Mouse (Mus musculus): ENCODE measurements around the gene Psmb3. TPM values are rescaled to one million over a fixed set of nuclear protein-coding genes. Genes with fewer than 3 reads are reported as not detected.
"Not testable (repeated sequence)": the region's sequence is repeated elsewhere in the genome, so short reads cannot be mapped to it uniquely, and the experiment has no call there.

Gene Psmb3
- total and polyA plus RNA-seq, 3 experiments: 224 to 261 (median 239) TPM

DNA sequence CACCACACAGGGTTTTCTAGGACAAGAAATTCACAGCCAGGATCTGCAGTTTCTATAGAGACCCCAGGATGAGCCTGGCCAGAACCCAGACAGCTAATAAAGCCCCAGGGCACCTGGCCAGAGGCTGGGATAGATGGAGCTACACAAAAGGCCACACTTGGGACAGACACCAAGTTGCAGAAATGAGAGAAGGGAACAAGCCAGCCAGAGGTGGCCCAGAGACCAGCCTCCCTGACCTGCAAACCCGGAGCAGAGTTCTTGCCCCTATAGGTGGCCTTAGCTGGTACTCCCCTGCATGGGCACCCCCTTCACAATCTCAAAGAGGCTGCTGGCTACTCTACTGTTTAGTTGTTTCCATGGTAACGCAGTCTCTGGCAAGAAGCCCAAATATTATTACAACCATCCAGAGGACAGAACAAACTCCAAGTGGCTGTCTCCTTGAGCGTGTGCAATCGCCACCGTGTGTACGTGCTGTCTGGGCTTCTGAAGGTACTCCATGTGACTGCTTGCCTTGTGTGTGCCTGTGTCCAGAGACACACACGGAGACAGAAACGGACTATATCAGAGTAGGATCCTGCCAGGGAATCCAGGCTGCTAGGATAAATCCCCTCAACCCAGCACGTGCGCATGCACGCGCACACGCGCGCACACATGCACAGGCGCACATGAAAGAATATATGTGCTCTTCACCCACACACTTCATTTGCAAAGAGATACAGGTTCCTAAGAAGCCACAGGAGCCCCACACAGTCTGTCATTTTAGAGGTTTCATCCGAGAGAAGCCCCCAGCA is 8.1 kb upstream of the Psmb3 start:
- DNase-seq: no peak

DNA sequence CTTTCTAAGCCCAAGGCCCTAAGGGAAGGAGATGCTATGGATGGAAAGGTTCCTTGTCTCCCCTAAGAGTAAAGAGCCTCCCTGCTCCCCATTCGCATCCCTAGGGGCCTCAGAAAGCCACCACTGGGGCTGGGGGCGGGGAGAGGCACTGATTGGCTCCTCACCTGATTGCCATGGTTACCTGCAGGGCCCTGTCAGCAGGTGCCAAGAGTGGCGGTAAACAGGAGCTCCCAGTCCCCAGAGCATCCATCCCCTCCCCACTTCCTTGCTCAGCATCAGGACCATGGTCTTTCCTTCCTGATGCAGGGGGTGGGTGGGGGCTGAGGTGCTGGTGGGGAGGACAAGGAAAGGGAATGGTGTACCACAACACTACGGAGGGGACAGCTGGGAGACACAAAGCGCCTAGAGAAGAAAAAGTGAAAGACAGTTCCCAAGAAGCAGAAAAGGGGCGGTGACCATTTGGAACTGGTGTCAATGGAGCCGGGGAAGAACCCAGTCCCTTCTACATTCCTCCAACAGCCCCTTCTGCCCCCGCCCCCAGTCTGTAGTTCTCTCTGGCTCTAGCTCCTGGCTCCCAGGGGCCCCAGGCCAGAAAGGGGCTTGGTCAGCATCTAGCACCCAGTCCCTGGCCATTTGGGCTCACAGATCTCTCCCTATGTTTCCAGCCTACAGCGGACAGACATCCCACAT is 7.3 kb upstream of the Psmb3 start:
- DNase-seq: no peak

DNA sequence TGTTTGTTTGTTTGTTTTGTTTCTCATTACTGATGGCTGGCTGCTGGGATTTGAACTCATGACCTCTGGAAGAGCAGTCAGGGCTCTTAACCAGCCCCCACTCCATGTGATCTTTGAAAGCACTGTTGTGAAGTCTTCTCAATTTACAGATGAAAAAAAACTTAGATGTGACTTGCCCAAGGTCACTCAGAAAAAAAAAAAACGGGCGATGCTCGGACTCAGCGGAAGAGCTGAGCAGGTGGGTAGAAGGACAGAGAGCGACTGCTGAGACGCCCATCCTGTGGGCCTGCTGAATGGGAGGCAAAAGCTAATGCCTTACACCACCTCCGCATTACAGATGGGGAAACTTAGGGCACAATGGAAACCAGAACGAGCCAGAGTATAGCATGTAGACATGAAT is 6.5 kb upstream of the Psmb3 start:
- no peak for DNase-seq

DNA sequence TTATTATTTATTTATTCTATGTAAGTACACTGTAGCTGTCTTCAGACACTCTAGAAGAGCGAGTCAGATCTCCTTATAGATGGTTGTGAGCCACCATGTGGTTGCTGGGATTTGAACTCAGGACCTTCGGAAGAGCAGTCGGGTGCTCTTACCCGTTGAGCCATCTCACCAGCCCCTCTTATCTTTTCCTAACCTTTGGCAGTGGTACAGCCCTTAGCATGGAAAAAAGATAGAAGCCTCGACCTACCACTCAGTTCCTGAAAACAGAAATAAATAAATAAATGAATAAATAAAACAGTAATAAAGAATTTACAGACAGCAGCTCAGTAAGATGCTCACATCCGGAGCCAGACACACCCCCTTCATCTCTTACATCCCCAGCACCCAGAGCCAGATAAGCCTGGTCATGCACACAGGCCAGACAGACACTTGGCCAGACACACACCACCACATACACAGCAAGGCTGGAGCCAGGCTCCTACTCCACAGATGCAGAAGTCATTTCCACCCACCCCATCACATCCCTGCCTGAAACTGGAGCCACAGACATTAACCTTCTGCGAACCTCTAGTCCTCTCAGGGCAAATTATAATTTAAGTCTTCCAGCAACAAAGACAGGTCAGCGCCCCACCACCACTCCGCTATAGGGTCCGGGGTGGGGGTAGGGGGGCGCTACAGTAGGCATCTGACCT is 5.9 kb upstream of the Psmb3 start:
- DNase-seq: no peak

DNA sequence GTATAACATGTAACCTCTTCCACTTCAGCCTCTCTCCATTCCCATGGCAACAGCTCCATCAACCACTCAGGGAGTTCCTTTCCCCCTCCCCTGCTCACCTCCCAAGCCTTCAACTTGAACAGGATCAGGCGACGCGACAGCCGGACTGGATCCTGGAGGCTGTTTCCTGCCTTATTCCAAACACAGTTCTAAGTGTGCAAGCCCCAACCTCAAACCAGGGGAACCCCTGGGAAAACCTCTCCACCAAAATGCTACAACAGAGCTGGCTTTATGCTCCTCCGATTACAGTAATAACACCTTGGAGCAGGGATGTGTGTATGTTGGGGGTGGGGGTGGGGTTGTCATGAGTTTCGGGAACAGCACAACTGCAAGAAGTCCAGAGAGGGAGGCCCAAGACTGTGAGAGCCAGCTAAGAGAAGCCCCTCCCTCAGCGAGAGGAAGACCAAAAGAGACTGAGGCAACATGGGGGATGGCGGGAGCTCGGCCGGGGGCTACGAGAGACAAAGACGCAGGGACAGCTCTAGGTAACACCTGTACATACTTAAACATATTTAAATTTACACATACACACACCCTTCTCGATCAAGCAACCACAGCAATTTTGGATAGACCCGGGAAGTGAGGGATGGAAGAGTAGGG is 5.2 kb upstream of the Psmb3 start:
- DNase-seq: no peak

DNA sequence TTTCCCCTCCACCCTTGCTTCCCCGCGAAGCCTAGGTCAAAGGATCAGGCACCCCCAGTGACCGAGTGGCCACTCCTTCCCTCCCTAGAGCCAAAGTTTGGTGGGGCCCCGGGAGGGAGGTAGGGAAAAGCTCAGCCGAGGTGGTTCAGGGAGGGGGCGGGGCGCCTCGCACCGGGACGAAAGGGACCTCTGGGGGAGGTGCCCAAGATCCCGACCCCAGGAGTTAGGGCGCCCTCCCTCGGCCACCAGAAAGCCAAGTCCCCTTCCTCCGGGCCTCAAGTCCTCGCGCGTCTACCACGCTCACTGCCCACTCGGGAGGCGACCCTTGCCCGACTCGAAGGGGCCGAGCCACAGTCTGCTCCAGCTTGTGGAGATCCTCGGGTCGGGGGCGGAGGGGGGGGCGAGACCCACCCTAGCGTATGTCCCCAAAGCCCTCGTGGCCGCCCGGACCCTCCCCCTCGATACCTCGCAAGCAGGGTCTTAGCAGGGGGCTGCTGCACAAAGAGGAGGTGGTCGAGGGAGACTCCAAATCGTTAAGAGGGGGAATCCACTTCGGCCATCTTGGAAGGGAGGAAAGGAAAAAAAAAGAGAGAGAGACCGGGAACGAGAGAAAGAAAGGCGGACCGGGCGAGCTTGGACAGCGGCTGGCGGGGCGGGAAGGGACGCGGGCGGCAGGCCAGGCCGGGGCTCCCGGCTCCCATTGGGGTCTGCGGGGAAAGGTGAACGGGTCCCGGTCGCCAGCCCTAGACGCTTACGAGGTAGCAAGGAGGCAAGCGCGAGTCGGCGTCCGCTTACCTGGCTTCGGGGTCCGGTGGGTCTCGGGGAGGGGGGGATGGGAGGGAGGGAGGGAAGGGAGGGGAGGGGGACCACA is 4.2 kb upstream of the Psmb3 start:
- DNase-seq: peak; percentile 86

DNA sequence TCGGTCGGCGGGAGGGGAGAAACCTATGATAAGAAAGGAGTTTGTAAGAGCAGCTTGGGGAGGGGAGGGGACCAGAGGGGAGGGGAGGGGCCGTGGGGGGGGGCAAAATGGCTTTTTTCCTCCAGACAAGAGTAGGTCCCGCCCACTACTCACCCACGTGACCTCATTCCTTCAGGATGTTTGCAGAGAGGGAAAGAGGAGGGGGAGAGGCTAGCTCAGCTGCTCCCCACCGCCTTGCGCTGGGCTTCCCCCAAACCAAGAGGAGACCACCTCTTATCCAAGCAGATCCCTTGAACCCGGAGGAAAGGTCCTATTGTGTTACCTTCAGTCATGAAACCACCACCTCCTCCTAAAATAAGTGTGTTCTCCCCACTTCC is 3.6 kb upstream of the Psmb3 start:
- peak; percentile 88 for DNase-seq

DNA sequence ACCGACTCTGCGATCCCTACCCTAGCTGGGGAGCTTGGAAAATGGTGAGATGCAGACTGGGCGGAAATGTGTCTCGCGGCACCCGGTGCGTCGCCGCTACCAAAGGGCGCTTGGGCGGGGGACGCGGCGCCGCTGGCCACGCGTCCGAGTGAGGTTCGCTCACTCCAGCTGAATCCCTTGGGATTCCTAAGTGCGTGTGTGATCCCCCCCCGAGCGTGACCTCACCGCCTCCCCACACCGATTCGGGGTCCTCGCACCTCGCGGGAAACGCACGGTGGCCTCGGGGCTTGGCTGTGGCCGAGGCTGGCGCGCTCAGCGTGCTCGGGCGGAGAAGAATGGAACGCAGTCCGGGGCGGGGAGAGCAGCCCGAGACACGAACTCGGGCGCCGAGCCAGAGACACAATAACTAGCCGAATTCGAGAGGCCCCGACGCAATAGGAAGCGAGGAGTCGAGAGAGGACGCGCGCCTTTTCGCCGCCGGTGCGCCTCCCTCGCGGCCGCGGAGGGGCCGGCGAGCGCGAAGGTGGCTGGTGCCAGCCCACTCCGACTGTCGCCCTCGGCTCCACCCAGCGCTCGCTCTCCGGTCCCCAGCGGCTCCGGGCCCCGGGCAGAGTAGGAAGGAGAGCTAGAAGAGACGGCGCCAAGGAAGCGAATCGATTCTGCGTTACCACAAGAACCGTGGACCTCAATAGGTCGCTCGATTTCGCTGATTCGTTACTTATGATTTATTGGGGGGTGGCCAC is 3.0 kb upstream of the Psmb3 start, which contains the start of gene Pcgf2:
TSS of gene Pcgf2 (minus strand) at position 495 of the 743 bp plus-strand sequence.
- peak; percentile 89 for DNase-seq

DNA sequence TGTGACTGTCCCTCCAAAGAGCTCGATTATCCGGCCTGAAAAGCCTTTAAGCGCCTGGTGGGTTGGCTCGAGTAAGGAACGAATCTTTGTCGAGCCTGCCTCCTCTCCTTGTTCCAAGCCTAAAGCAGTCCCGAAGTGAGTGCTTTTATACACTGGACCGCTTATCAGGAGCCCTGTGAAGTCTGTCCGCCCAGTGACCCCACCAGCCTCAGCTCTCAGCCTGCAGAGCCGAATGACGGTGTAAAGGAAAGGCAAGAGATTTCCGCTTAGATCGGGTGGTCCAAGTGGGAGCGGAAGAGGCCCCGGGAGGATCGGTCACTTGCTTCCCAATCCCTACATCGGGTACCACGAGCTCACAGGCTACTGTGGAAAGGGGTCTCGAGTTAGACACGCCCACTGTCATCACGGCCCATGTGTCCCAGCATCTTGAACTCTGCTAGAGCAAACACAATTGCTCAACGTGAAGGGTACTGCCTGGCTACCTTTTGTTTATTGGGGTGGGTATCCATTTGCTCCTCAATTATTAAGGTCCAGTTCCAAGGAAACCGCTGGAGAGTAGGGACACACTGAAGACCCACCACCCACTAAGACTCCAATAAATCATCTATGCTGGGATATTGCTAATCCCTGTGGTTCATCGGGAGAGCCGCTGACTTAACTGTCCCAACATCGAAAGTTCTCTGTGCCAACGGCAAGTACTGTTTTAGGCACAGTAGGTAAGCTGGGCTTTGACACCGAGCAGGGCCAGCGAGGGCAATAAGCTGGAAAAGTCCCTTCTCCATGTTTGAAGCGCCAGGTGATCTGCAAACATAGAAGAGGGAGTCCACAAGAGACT is 2.2 kb upstream of the Psmb3 start:
- DNase-seq: no peak

DNA sequence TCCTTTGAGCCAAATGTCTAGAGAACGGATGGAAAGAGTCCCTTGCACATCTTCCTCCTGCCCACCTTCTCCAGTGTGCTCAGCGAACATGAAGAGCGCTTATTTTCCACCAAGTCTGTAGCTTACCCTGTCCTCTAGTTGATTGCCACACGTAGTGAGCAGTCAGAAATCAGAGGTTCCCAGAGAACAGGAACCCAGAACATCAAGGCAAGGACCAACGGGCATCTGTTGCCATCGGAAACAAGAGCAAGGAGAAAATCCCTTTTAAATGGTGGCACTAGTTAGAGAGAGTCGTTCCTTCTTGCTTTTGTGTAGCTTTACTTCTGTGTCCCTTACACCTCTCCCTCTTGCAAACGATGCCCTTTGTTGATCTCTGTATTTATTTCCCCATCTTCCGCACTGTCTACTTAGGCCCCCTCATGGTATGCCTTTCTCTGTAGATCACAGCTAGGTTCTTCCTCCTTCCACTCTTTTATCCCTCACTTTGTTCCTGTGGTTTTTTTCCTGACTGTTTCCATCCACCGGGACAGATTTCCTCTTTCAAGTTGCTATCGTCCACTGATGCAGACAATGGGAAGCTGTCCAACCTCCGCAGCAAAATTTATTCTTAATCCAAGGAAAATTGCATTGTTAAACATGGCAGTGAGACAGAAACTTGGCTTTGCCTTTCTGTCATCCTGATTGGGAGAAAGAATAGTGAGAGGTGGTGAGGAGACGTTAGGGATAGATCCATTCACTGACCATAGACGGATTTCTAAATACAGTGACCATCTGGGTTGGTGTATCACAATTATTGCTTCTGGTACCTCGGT is 1.4 kb upstream of the Psmb3 start:
- DNase-seq: no peak

DNA sequence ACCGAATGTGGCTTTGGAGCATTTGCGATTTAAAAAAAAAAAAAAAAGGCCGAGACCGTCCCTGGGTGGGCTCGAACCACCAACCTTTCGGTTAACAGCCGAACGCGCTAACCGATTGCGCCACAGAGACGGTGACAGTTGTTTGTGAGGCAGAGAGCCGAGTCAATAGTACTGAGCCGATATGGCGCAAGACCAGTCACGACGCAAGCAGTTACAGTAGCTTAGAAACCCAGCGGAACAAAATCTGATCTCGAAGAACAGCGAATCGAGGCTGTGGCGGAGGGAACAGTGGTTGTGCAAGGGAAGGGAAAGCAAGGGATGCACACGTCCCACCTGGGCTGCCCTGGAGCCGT is 830 bp upstream of the Psmb3 start:
- peak; percentile 90 for DNase-seq

DNA sequence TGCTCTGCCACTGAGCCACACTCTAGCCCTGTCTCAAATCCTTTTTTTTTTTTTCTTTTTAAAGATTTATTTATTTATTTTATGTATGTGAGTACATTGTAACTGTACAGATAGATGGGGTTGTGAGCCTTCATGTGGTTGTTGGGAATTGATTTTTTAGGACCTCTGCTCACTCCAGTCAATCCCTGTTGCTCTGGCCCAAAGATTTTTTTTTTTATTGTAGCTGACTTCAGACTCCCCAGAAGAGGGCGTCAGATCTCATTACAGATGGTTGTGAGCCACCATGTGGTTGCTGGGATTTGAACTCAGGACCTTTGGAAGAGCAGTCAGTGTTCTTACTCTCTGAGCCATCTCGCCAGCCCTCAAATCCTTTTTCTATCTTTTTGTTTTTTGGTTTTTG is 6.9 kb downstream of the Psmb3 start:
- not testable (repeated sequence) for DNase-seq

DNA sequence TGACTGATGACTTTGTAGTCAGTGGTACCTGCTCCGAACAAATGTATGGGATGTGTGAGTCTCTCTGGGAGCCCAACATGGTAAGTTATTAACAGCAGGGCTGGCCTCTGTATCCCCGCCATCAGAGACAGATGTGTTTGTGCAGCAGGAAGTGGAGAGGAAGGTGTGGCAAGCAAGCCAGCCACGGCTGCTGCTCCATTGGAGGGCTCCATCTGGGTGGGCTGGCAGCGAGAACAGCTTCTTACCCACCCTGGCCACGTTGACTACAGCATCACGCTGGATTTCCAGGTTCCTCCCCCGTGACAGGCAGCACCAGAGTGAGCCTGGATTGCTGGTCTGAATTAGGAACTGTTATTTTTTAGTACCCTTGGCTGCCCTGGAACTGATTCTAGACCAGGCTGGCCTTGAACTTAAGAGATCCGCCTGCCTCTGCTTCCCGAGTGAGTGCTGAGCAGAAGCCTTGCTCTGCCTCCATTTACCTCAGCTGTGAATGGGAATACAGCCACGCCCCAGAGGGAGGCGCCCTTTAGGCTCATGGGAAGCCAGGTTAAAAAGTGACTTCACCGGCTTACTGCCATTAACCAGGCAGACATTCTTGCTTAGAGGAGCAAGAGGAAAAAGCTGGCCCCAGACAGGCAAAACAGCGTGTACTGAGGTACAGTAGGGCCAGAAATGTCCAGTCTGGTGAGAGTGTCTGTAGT is 8.2 kb downstream of the Psmb3 start:
- no peak for DNase-seq

DNA sequence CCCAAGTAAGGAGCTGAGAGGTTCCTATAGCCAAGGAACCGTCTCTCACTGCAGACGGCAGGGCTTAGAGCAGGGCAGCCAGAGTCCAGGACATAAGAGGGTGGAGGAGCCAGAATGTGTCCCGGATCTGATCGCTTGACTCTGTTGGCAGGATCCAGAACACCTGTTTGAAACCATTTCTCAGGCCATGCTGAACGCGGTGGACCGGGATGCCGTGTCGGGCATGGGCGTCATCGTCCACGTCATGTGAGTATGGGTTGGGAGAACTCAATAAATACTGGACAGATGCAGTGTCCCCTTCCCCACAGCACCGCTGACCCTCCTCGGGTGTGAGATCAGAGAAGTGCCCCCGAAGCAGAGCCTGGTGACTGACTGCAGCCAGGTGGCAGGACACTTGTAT is 9.1 kb downstream of the Psmb3 start:
- no peak for DNase-seq

DNA sequence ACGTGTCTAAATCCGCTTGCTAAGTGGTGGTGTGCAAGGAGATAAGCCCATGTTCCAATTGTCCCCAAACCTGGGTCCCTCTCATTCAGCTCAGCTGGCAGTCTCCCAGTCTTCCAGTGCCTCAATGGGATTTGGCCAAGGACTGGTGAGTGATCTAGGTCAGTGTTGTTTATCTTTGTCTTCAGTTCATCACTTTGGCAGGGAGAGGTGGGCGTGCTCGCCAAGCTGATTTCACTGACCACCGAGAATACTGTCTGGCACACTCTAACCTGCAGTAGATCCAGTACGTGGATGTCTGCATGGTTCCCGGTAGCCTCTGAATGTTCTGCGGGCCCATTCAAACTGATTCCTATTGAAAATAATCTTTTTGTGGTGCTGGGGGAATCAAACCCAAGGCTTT is 10.7 kb downstream of the Psmb3 start:
- peak; percentile 86 for DNase-seq

DNA sequence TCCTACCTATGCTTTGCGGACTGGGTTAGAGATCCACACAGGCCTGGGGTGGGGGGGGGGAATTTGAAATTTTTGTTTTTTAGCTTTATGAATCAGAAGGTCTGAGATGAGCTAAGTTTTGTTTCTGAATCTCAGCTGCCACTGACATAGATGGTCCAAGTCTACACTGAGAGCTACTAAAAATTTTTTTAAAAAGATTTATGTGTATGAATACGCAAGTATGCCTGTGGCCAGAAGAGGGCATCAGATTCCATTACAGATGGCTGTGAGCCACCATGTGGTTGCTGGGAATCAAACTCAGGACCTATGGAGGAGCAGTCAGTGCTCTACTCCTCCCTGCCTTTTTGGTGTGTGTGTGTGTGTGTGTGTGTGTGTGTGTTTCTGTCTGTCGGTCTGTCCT is 11.2 kb downstream of the Psmb3 start:
- DNase-seq: no peak

DNA sequence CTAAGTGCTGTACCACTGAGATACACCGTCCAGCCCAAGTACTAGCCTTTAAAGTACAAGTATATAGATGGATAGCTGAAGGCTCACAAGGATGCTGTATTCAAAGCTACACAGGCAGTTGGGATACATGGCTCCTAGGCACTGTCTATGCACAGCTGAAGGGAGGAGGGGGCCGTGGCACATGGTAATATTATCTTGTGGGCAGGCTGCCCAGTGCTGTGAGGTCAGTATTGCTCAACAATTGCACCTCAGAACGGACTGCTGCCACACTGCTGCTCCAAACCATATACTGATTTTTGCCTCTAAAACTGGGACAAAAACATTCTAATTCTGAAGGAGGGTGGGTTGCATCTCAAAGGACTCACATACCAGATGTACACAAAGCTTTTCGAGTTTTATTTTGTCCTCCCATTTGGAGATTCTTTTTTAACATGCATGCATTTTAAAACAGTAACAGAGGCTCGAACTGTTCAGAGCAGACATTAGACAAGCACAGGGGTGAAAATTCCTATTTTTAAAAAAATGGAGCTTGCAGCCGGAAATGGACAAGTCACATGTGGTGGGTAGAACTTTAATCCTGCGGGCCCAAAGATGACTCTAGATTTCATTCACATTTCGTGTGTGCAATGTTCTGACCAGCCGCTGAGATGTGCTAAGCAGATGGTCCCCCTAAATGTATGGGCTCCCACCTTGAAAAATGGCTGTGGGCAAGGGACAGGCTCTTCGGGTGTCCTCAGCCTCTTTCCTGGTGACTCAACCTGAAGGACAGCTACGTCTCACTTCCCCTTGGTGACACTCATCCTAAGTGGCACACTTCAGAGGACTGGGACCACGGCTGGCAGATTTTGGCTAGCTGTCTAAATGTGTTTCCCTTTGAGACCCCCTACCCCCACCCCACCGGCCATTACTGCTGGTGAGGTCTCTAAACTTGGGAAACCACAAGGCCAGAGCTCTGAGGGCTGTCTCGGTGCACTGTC is 11.9 kb downstream of the Psmb3 start:
- DNase-seq: peak; percentile 87
